Mouse (Mus musculus) urinary bladder, postnatal 10 days (tissue): ENCODE measurements at regions not wholly inside any gene's neighbourhood (a gene's known extent, or its start where the extent isn't known, plus 50 kb on each side); places are given as distances from the start of the nearest gene placed in this dataset.

ENCODE experiments used
- DNase-seq: peaks from one replicate; pipeline ENCODE4 v3.0.0; 2022; ENCODE audit warnings: low spot score

- no peak for DNase-seq
Observed at GRCm38 (mm10) chr2:115119429-115120205, 461.9 kb upstream of the BC052040 start.

GRCm38 (mm10) chr2:115120206-115120503 is 461.4 kb upstream of the BC052040 start:
- DNase-seq = no peak

GRCm38 (mm10) chr2:115126625-115127369 is 454.7 kb upstream of the BC052040 start:
- DNase-seq = no peak

GRCm38 (mm10) chr2:115131746-115132145 is 449.8 kb upstream of the BC052040 start:
- DNase-seq = no peak

- no peak for DNase-seq
Observed at GRCm38 (mm10) chr2:115132165-115132592, 449.3 kb upstream of the BC052040 start.

GRCm38 (mm10) chr2:115141416-115141815 is 440.1 kb upstream of the BC052040 start:
- DNase-seq = no peak

GRCm38 (mm10) chr2:115172111-115172510 is 409.4 kb upstream of the BC052040 start:
- no peak for DNase-seq

GRCm38 (mm10) chr2:115177076-115177475 is 404.4 kb upstream of the BC052040 start:
- no peak for DNase-seq

- DNase-seq = no peak
Observed at GRCm38 (mm10) chr2:115177896-115178295, 403.6 kb upstream of the BC052040 start.

- DNase-seq = no peak
Observed at GRCm38 (mm10) chr2:115211191-115211590, 370.3 kb upstream of the BC052040 start.

- DNase-seq = no peak
Observed at GRCm38 (mm10) chr2:115213181-115213970, 368.1 kb upstream of the BC052040 start.

- DNase-seq = no peak
Observed at GRCm38 (mm10) chr2:115214292-115214691, 367.2 kb upstream of the BC052040 start.

GRCm38 (mm10) chr2:115230041-115230440 is 351.5 kb upstream of the BC052040 start:
- DNase-seq = no peak

GRCm38 (mm10) chr2:115247673-115248072 is 333.8 kb upstream of the BC052040 start:
- DNase-seq = no peak

- no peak for DNase-seq
Observed at GRCm38 (mm10) chr2:115250019-115250807, 331.3 kb upstream of the BC052040 start.

- no peak for DNase-seq
Observed at GRCm38 (mm10) chr2:115257391-115257790, 324.1 kb upstream of the BC052040 start.

- DNase-seq = no peak
Observed at GRCm38 (mm10) chr2:115268247-115268646, 313.3 kb upstream of the BC052040 start.

GRCm38 (mm10) chr2:115277421-115277820 is 304.1 kb upstream of the BC052040 start:
- no peak for DNase-seq

- no peak for DNase-seq
Observed at GRCm38 (mm10) chr2:115293020-115293419, 288.5 kb upstream of the BC052040 start.

GRCm38 (mm10) chr2:115297463-115297862 is 284.1 kb upstream of the BC052040 start:
- DNase-seq = no peak

GRCm38 (mm10) chr2:115307248-115307647 is 274.3 kb upstream of the BC052040 start:
- no peak for DNase-seq
